Mouse (Mus musculus) liver, embryonic 13.5 days (tissue): ENCODE results near the gene Iqcf5. TPM values are rescaled to one million over a fixed set of nuclear protein-coding genes. Genes with fewer than 3 reads are reported as not detected.

Source experiments
- ATAC-seq: fragments of 200-750 bp; cut with Nextera tagmentation; 2 replicates; pipeline ENCODE4 v1.8.0; 2017; ENCODE audit warnings: low read depth, mild to moderate bottlenecking, moderate number of reproducible peaks, moderate library complexity
- DNase-seq: peaks from one replicate; pipeline ENCODE4 v3.0.0; 2022
- H3K27ac ChIP-seq: fragments of 300-500 bp; sonication (generic); 2 replicates; pipeline ENCODE4 v1.5.1; 2015; ENCODE audit warnings: moderate library complexity, mild to moderate bottlenecking, inconsistent platforms
- H3K27me3 ChIP-seq: fragments of 300-500 bp; sonication (generic); 2 replicates; pipeline ENCODE4 v1.6.1; 2015; ENCODE audit warnings: mild to moderate bottlenecking, inconsistent platforms
- H3K36me3 ChIP-seq: fragments of 300-500 bp; sonication (generic); 2 replicates; pipeline ENCODE4 v1.6.1; 2015; ENCODE audit warnings: mild to moderate bottlenecking, inconsistent platforms
- H3K4me1 ChIP-seq: fragments of 300-500 bp; sonication (generic); replicated peaks from 2 replicates; pipeline ENCODE4 v1.6.1; 2015; ENCODE audit warnings: inconsistent platforms
- H3K4me2 ChIP-seq: fragments of 300-500 bp; sonication (generic); 2 replicates; pipeline ENCODE4 v1.6.1; 2015; ENCODE audit warnings: inconsistent platforms, mild to moderate bottlenecking, moderate library complexity
- H3K4me3 ChIP-seq: fragments of 300-500 bp; sonication (generic); replicated peaks from 2 replicates; pipeline ENCODE4 v1.5.1; 2015; ENCODE audit warnings: mild to moderate bottlenecking, inconsistent platforms
- H3K9ac ChIP-seq: fragments of 300-500 bp; sonication (generic); 2 replicates; pipeline ENCODE4 v1.6.1; 2015; ENCODE audit warnings: mild to moderate bottlenecking, inconsistent platforms
- H3K9me3 ChIP-seq: fragments of 300-500 bp; sonication (generic); replicated peaks from 2 replicates; pipeline ENCODE4 v1.6.1; 2016; ENCODE audit warnings: inconsistent platforms
- WGBS: fragments of 180-500 bp; shearing (Covaris S2); methylation state at CpG from one replicate; pipeline ENCODE4 v1.1.7; 2015; ENCODE audit not compliant: insufficient replicate concordance; 5-methylcytosine and 5-hydroxymethylcytosine counted together
- polyA plus RNA-seq: library from polyadenylated mRNA; unstranded; fragments of >200 nt; fragmentation: Nextera tagmentation; extraction: Ambion mirVana; gene quantifications from 2 replicates; pipeline ENCODE4 v1.2.1, GENCODE M21; 2015

Iqcf5 gene
- polyA plus RNA-seq, 1 experiment from 2014 or later, result not detected

- WGBS, result 40% methylated on average over 2 of the region's 2 CpGs
- ATAC-seq, result no peak
- Histone ChIP-seq H3K27me3 (no peaks in the 10 kb centered on the region), H3K9me3 (no peaks in the 10 kb centered on the region), H3K4me3 (no peak overlapping the region), H3K27ac (no peak overlapping the region), H3K36me3 (no peaks in the 10 kb centered on the region), H3K4me2 (no peak overlapping the region), H3K9ac (no peak overlapping the region), H3K4me1 (0 out of 2 replicates have a peak, but pooled peaks cover 5% of the 10 kb centered on the region)
- DNase-seq, result no peak
Observed at GRCm38 (mm10) chr9:106519433-106519832, 5.1 kb downstream of the Iqcf5 start.

GRCm38 (mm10) chr9:106519909-106520308 is 5.5 kb downstream of the Iqcf5 start:
- Histone ChIP-seq H3K4me2 (no peak overlapping the region), H3K27ac (no peak overlapping the region), H3K36me3 (no peaks in the 10 kb centered on the region), H3K9ac (no peak overlapping the region), H3K9me3 (no peaks in the 10 kb centered on the region), H3K4me1 (0 out of 2 replicates have a peak, but pooled peaks cover 5% of the 10 kb centered on the region), H3K27me3 (no peaks in the 10 kb centered on the region), H3K4me3 (no peak overlapping the region)
- ATAC-seq, result no peak
- 41% methylated on average over 8 of the region's 8 CpGs for WGBS
- DNase-seq, result no peak

GRCm38 (mm10) chr9:106531833-106532232 is 17.5 kb downstream of the Iqcf5 start:
- DNase-seq (no peak), ATAC-seq (no peak)
- Histone ChIP-seq H3K4me1 (no peaks in the 10 kb centered on the region), H3K4me3 (no peak overlapping the region), H3K9ac (no peak overlapping the region), H3K9me3 (no peaks in the 10 kb centered on the region), H3K27ac (no peak overlapping the region), H3K36me3 (no peaks in the 10 kb centered on the region), H3K27me3 (no peaks in the 10 kb centered on the region), H3K4me2 (no peak overlapping the region)
- WGBS, result 17% methylated on average over 3 of the region's 3 CpGs

GRCm38 (mm10) chr9:106534296-106534695 is 19.9 kb downstream of the Iqcf5 start:
- Histone ChIP-seq H3K9ac (no peak overlapping the region), H3K4me1 (no peaks in the 10 kb centered on the region), H3K4me2 (no peak overlapping the region), H3K27me3 (no peaks in the 10 kb centered on the region), H3K4me3 (no peak overlapping the region), H3K27ac (no peak overlapping the region), H3K36me3 (no peaks in the 10 kb centered on the region), H3K9me3 (no peaks in the 10 kb centered on the region)
- DNase-seq (no peak), ATAC-seq (no peak)
- WGBS, result 81% methylated on average over 7 of the region's 7 CpGs

- H3K9me3 ChIP-seq, result no peaks in the 10 kb centered on the region
- ATAC-seq, result no peak
- no peak overlapping the region for H3K4me3 ChIP-seq
- no peaks in the 10 kb centered on the region for H3K27me3 ChIP-seq
- no peak overlapping the region for H3K4me2 ChIP-seq
- H3K9ac ChIP-seq, result no peak overlapping the region
- no peak overlapping the region for H3K27ac ChIP-seq
- no peak for DNase-seq
- H3K36me3 ChIP-seq, result no peaks in the 10 kb centered on the region
- H3K4me1 ChIP-seq, result no peaks in the 10 kb centered on the region
- 76% methylated on average over 11 of the region's 11 CpGs for WGBS
Observed at GRCm38 (mm10) chr9:106534975-106535374, 20.6 kb downstream of the Iqcf5 start.

GRCm38 (mm10) chr9:106561531-106561930 is 47.2 kb downstream of the Iqcf5 start, which contains the start of gene Iqcf3:
TSS of gene Iqcf3 (minus strand) at chr9:106561631.
- Histone ChIP-seq H3K36me3 (no peaks in the 10 kb centered on the region), H3K27me3 (no peaks in the 10 kb centered on the region), H3K9me3 (no peaks in the 10 kb centered on the region), H3K9ac (no peak within 1 kb of the TSS), H3K4me2 (no peak within 1 kb of the TSS), H3K4me3 (no peak within 1 kb of the TSS), H3K4me1 (no peaks in the 10 kb centered on the region), H3K27ac (no peak within 1 kb of the TSS)
- no peak for ATAC-seq
- no peak for DNase-seq
- WGBS, result 75% methylated on average over 5 of the region's 5 CpGs

GRCm38 (mm10) chr9:106562291-106562690 is 47.9 kb downstream of the Iqcf5 start:
- no peaks in the 10 kb centered on the region for H3K4me1 ChIP-seq
- no peak for DNase-seq
- no peak overlapping the region for H3K9ac ChIP-seq
- no peaks in the 10 kb centered on the region for H3K36me3 ChIP-seq
- no peaks in the 10 kb centered on the region for H3K27me3 ChIP-seq
- no peak overlapping the region for H3K27ac ChIP-seq
- H3K9me3 ChIP-seq, result no peaks in the 10 kb centered on the region
- ATAC-seq, result no peak
- WGBS, result 73% methylated on average over 11 of the region's 11 CpGs
- H3K4me2 ChIP-seq, result no peak overlapping the region
- H3K4me3 ChIP-seq, result no peak overlapping the region

GRCm38 (mm10) chr9:106564025-106564424 is 49.7 kb downstream of the Iqcf5 start:
- WGBS, result 64% methylated on average over 8 of the region's 8 CpGs
- ATAC-seq, result no peak

More at GRCm38 (mm10) chr9:106564025-106564424, 49.7 kb downstream of the Iqcf5 start:
- no peak overlapping the region for H3K9ac ChIP-seq
- H3K36me3 ChIP-seq, result no peaks in the 10 kb centered on the region
- no peak overlapping the region for H3K4me3 ChIP-seq
- no peak for DNase-seq
- no peaks in the 10 kb centered on the region for H3K4me1 ChIP-seq
- H3K4me2 ChIP-seq, result no peak overlapping the region
- no peak overlapping the region for H3K27ac ChIP-seq
- H3K27me3 ChIP-seq, result no peaks in the 10 kb centered on the region
- no peaks in the 10 kb centered on the region for H3K9me3 ChIP-seq

Other genes with a start within 250 kb of the Iqcf5 start
- gene Poc1a, start 233.5 kb upstream of the Iqcf5 start, polyA plus RNA-seq, result 27.4 and 27.8 TPM in 2 replicates
- 3.8 and 4.1 TPM in 2 replicates for gene Dusp7, start 145.9 kb upstream of the Iqcf5 start, polyA plus RNA-seq
- 772 and 835 TPM in 2 replicates for gene Rpl29, start 85.1 kb upstream of the Iqcf5 start, polyA plus RNA-seq
- gene Acy1, start 76.3 kb upstream of the Iqcf5 start, polyA plus RNA-seq, result 31.2 and 32.2 TPM in 2 replicates
- gene Abhd14b, start 67.1 kb upstream of the Iqcf5 start, polyA plus RNA-seq, result 16.7 and 18.2 TPM in 2 replicates
- 24.4 and 26.3 TPM in 2 replicates for gene Abhd14a, start 66.9 kb upstream of the Iqcf5 start, polyA plus RNA-seq
- gene Pcbp4, start 61.3 kb upstream of the Iqcf5 start, polyA plus RNA-seq, result 12.7 and 13.2 TPM in 2 replicates
- 0.09 TPM in 1 of 2 replicates, not detected in the other for gene Gpr62, start 48.6 kb upstream of the Iqcf5 start, polyA plus RNA-seq
- gene Rrp9, start 38.6 kb upstream of the Iqcf5 start, polyA plus RNA-seq, result 44.2 and 47.6 TPM in 2 replicates
- gene Parp3, start 37.6 kb upstream of the Iqcf5 start, polyA plus RNA-seq, result 0.71 and 0.75 TPM in 2 replicates
- gene Iqcf1, start 14.6 kb upstream of the Iqcf5 start, polyA plus RNA-seq, result not detected in 2 replicates
- not detected in 2 replicates for gene Iqcf3, start 47.1 kb downstream of the Iqcf5 start, polyA plus RNA-seq
- gene Iqcf4, start 56.4 kb downstream of the Iqcf5 start, polyA plus RNA-seq, result not detected in 2 replicates
- gene Iqcf6, start 112.0 kb downstream of the Iqcf5 start, polyA plus RNA-seq, result not detected in 2 replicates
- not detected in 2 replicates for gene Grm2, start 141.5 kb downstream of the Iqcf5 start, polyA plus RNA-seq
- 14.1 and 16.3 TPM in 2 replicates for gene Tex264, start 171.4 kb downstream of the Iqcf5 start, polyA plus RNA-seq